Mouse (Mus musculus): ENCODE results near the gene Plbd2. TPM values are rescaled to one million over a fixed set of nuclear protein-coding genes. Genes with fewer than 3 reads are reported as not detected.

The Plbd2 gene
- polyA plus RNA-seq (2015; fragmentation: Nextera tagmentation; extraction: Ambion mirVana) = 43.9 and 46.9 TPM in 2 replicates

- Histone ChIP-seq H3K9me3 (ENCODE audit: control insufficient read depth, low read length) (no peaks in the 10 kb centered on the region), H3K4me1 (ENCODE audit: control insufficient read depth, insufficient read depth, low read length) (peaks cover 15% of the 10 kb centered on the region), H3K27ac (ENCODE audit: low read length) (no peak within 1 kb of the TSS), H3K4me2 (ENCODE audit: low read depth, low read length) (peak within 1 kb of the TSS; percentile 90), H3K27me3 (replicated peaks; ENCODE audit: control insufficient read depth, insufficient read depth, low read length) (0 out of 2 replicates have a peak, but pooled peaks cover 2% of the 10 kb centered on the region), H3K9ac (ENCODE audit: low read depth, low read length) (peak within 1 kb of the TSS; percentile 90), H3K4me3 (ENCODE audit: low read length) (peak within 1 kb of the TSS; percentile 94), H3K36me3 (ENCODE audit: control insufficient read depth, insufficient read depth, low read length) (no peaks in the 10 kb centered on the region)
- under 1% methylated on average over 55 of the region's 55 CpGs for WGBS
- peak; percentile 69 for ATAC-seq
Measured at GRCm38 (mm10) chr5:120503144-120503795, at the start of gene Plbd2. Gene Plbd2, minus strand, starts transcription at chr5:120503625.

GRCm38 (mm10) chr5:120550673-120551072 lies 47.2 kb upstream of the Plbd2 start:
- peaks cover 3% of the 10 kb centered on the region; the same call in 1 of the 2 replicates for H3K4me1 ChIP-seq (ENCODE audit: control insufficient read depth, insufficient read depth, low read length)
- 91% methylated on average over 5 of the region's 5 CpGs for WGBS
- no peaks in the 10 kb centered on the region for H3K9me3 ChIP-seq (ENCODE audit: control insufficient read depth, low read length)
- H3K4me2 ChIP-seq (ENCODE audit: low read depth, low read length) = no peak overlapping the region
- peaks cover 18% of the 10 kb centered on the region for H3K36me3 ChIP-seq (ENCODE audit: control insufficient read depth, insufficient read depth, low read length)
- H3K27me3 ChIP-seq (replicated peaks; ENCODE audit: control insufficient read depth, insufficient read depth, low read length) = no peaks in the 10 kb centered on the region
- no peak overlapping the region for H3K4me3 ChIP-seq (ENCODE audit: low read length)
- ATAC-seq = no peak
- H3K27ac ChIP-seq (ENCODE audit: low read length) = no peak overlapping the region
- H3K9ac ChIP-seq (ENCODE audit: low read depth, low read length) = no peak overlapping the region

GRCm38 (mm10) chr5:120550137-120550536 lies 46.7 kb upstream of the Plbd2 start:
- H3K4me1 ChIP-seq (ENCODE audit: control insufficient read depth, insufficient read depth, low read length) = peaks cover 3% of the 10 kb centered on the region; the same call in 1 of the 2 replicates
- H3K27ac ChIP-seq (ENCODE audit: low read length) = peak overlapping the region; percentile 64
- no peaks in the 10 kb centered on the region for H3K27me3 ChIP-seq (replicated peaks; ENCODE audit: control insufficient read depth, insufficient read depth, low read length)
- H3K9me3 ChIP-seq (ENCODE audit: control insufficient read depth, low read length) = no peaks in the 10 kb centered on the region
- H3K9ac ChIP-seq (ENCODE audit: low read depth, low read length) = peak overlapping the region; percentile 36; the same call in 1 of the 2 replicates
- H3K36me3 ChIP-seq (ENCODE audit: control insufficient read depth, insufficient read depth, low read length) = peaks cover 15% of the 10 kb centered on the region
- 76% methylated on average over 5 of the region's 5 CpGs for WGBS
- H3K4me3 ChIP-seq (ENCODE audit: low read length) = no peak overlapping the region
- peak; percentile 78 for ATAC-seq
- H3K4me2 ChIP-seq (ENCODE audit: low read depth, low read length) = no peak overlapping the region

GRCm38 (mm10) chr5:120548236-120548850 lies 44.9 kb upstream of the Plbd2 start:
- ATAC-seq = peak; percentile 51
- Histone ChIP-seq H3K27me3 (replicated peaks; ENCODE audit: control insufficient read depth, insufficient read depth, low read length) (no peaks in the 10 kb centered on the region), H3K9ac (ENCODE audit: low read depth, low read length) (peak overlapping the region; percentile 45; the same call in 1 of the 2 replicates), H3K4me3 (ENCODE audit: low read length) (no peak overlapping the region), H3K4me1 (ENCODE audit: control insufficient read depth, insufficient read depth, low read length) (peaks cover 3% of the 10 kb centered on the region; the same call in 1 of the 2 replicates), H3K36me3 (ENCODE audit: control insufficient read depth, insufficient read depth, low read length) (peaks cover 14% of the 10 kb centered on the region), H3K4me2 (ENCODE audit: low read depth, low read length) (no peak overlapping the region), H3K9me3 (ENCODE audit: control insufficient read depth, low read length) (no peaks in the 10 kb centered on the region), H3K27ac (ENCODE audit: low read length) (peak overlapping the region; percentile 45; the same call in 1 of the 2 replicates)
- WGBS = 74% methylated on average over 11 of the region's 11 CpGs

- H3K9ac ChIP-seq (ENCODE audit: low read depth, low read length) = no peak overlapping the region
- no peak overlapping the region for H3K4me2 ChIP-seq (ENCODE audit: low read depth, low read length)
- no peaks in the 10 kb centered on the region for H3K27me3 ChIP-seq (replicated peaks; ENCODE audit: control insufficient read depth, insufficient read depth, low read length)
- no peak overlapping the region for H3K4me3 ChIP-seq (ENCODE audit: low read length)
- no peaks in the 10 kb centered on the region for H3K4me1 ChIP-seq (ENCODE audit: control insufficient read depth, insufficient read depth, low read length)
- no peaks in the 10 kb centered on the region for H3K9me3 ChIP-seq (ENCODE audit: control insufficient read depth, low read length)
- peaks cover 23% of the 10 kb centered on the region; the same call in 1 of the 2 replicates for H3K36me3 ChIP-seq (ENCODE audit: control insufficient read depth, insufficient read depth, low read length)
- WGBS = 81% methylated on average over 5 of the region's 5 CpGs
- no peak for ATAC-seq
- no peak overlapping the region for H3K27ac ChIP-seq (ENCODE audit: low read length)
Measured at GRCm38 (mm10) chr5:120536632-120537031, 33.2 kb upstream of the Plbd2 start.

- no peak overlapping the region for H3K4me3 ChIP-seq (ENCODE audit: low read length)
- 83% methylated on average over 13 of the region's 13 CpGs for WGBS
- no peaks in the 10 kb centered on the region for H3K27me3 ChIP-seq (replicated peaks; ENCODE audit: control insufficient read depth, insufficient read depth, low read length)
- no peaks in the 10 kb centered on the region for H3K9me3 ChIP-seq (ENCODE audit: control insufficient read depth, low read length)
- ATAC-seq = no peak
- no peak overlapping the region for H3K4me2 ChIP-seq (ENCODE audit: low read depth, low read length)
- no peak overlapping the region for H3K9ac ChIP-seq (ENCODE audit: low read depth, low read length)
- H3K36me3 ChIP-seq (ENCODE audit: control insufficient read depth, insufficient read depth, low read length) = peaks cover 23% of the 10 kb centered on the region; the same call in 1 of the 2 replicates
- H3K4me1 ChIP-seq (ENCODE audit: control insufficient read depth, insufficient read depth, low read length) = no peaks in the 10 kb centered on the region
- H3K27ac ChIP-seq (ENCODE audit: low read length) = no peak overlapping the region
Measured at GRCm38 (mm10) chr5:120536046-120536445, 32.6 kb upstream of the Plbd2 start.

GRCm38 (mm10) chr5:120534686-120535075 lies 31.3 kb upstream of the Plbd2 start:
- no peak for ATAC-seq
- WGBS = 60% methylated on average over 2 of the region's 2 CpGs
- H3K9ac ChIP-seq (ENCODE audit: low read depth, low read length) = no peak overlapping the region

GRCm38 (mm10) chr5:120534071-120534685 lies 30.8 kb upstream of the Plbd2 start:
- Histone ChIP-seq H3K4me3 (ENCODE audit: low read length) (no peak overlapping the region), H3K4me1 (ENCODE audit: control insufficient read depth, insufficient read depth, low read length) (no peaks in the 10 kb centered on the region), H3K4me2 (ENCODE audit: low read depth, low read length) (no peak overlapping the region), H3K27me3 (replicated peaks; ENCODE audit: control insufficient read depth, insufficient read depth, low read length) (no peaks in the 10 kb centered on the region), H3K27ac (ENCODE audit: low read length) (no peak overlapping the region), H3K9me3 (ENCODE audit: control insufficient read depth, low read length) (no peaks in the 10 kb centered on the region), H3K36me3 (ENCODE audit: control insufficient read depth, insufficient read depth, low read length) (peaks cover 15% of the 10 kb centered on the region; the same call in 1 of the 2 replicates), H3K9ac (ENCODE audit: low read depth, low read length) (no peak overlapping the region)
- ATAC-seq = no peak
- 60% methylated on average over 15 of the region's 15 CpGs for WGBS

More at GRCm38 (mm10) chr5:120534686-120535075, 31.3 kb upstream of the Plbd2 start:
- Histone ChIP-seq H3K36me3 (ENCODE audit: control insufficient read depth, insufficient read depth, low read length) (peaks cover 18% of the 10 kb centered on the region; the same call in 1 of the 2 replicates), H3K4me1 (ENCODE audit: control insufficient read depth, insufficient read depth, low read length) (no peaks in the 10 kb centered on the region), H3K4me3 (ENCODE audit: low read length) (no peak overlapping the region), H3K4me2 (ENCODE audit: low read depth, low read length) (no peak overlapping the region), H3K9me3 (ENCODE audit: control insufficient read depth, low read length) (no peaks in the 10 kb centered on the region), H3K27me3 (replicated peaks; ENCODE audit: control insufficient read depth, insufficient read depth, low read length) (no peaks in the 10 kb centered on the region), H3K27ac (ENCODE audit: low read length) (no peak overlapping the region)

- no peaks in the 10 kb centered on the region for H3K4me1 ChIP-seq (ENCODE audit: control insufficient read depth, insufficient read depth, low read length)
- ATAC-seq = no peak
- H3K4me3 ChIP-seq (ENCODE audit: low read length) = no peak overlapping the region
- H3K27ac ChIP-seq (ENCODE audit: low read length) = no peak overlapping the region
- 0 out of 2 replicates have a peak, but pooled peaks cover 6% of the 10 kb centered on the region for H3K36me3 ChIP-seq (ENCODE audit: control insufficient read depth, insufficient read depth, low read length)
- WGBS = 78% methylated on average over 8 of the region's 8 CpGs
- H3K27me3 ChIP-seq (replicated peaks; ENCODE audit: control insufficient read depth, insufficient read depth, low read length) = no peaks in the 10 kb centered on the region
- no peak overlapping the region for H3K9ac ChIP-seq (ENCODE audit: low read depth, low read length)
- H3K4me2 ChIP-seq (ENCODE audit: low read depth, low read length) = no peak overlapping the region
- no peaks in the 10 kb centered on the region for H3K9me3 ChIP-seq (ENCODE audit: control insufficient read depth, low read length)
Measured at GRCm38 (mm10) chr5:120531631-120532030, 28.2 kb upstream of the Plbd2 start.
